23 mouse cellular contexts compared by ENCODE assay signal in genomic region chr1:182679169-182679568, GRCm38 (mm10).
DNase-seq lines count a peak whose midpoint lies in the region; ATAC-seq lines count a peak whose summit lies in the region.
"Had no signal": no experiment of that assay in that cellular context is flagged by ENCODE, and none has a peak within 500 bp of the region (broad histone marks: within the 10 kb centered on the region; RNA-seq: fewer than 3 reads in every experiment).

No protein-coding gene starts in this region.

- no peaks in the 10 kb centered on the region for H3K27me3 ChIP-seq in kidney, embryonic 16.5 days (ENCODE audit: insufficient read depth, low read length)
- H3K27me3 ChIP-seq in midbrain, embryonic 13.5 days, result no peaks in the 10 kb centered on the region
- H3K27me3 ChIP-seq in midbrain, embryonic 14.5 days (ENCODE audit: control insufficient read depth, insufficient read depth, low read length), result no peaks in the 10 kb centered on the region
- H3K27me3 ChIP-seq in embryonic facial prominence, embryonic 11.5 days (ENCODE audit: control insufficient read depth, insufficient read depth, low read length), result no peaks in the 10 kb centered on the region
- H3K27me3 ChIP-seq in embryonic facial prominence, embryonic 14.5 days (replicated peaks; ENCODE audit: control insufficient read depth, insufficient read depth, low read length), result no peaks in the 10 kb centered on the region
- H3K27me3 ChIP-seq: forebrain, embryonic 15.5 days; heart, embryonic 15.5 days; hindbrain, embryonic 15.5 days; neural tube, embryonic 13.5 days had no signal

- peak overlapping the region; percentile 37; the same call in 1 of the 2 replicates for H3K27ac ChIP-seq in kidney, embryonic 16.5 days (ENCODE audit: low read length)
- no peak overlapping the region for H3K27ac ChIP-seq in midbrain, embryonic 13.5 days
- H3K27ac ChIP-seq in midbrain, embryonic 14.5 days (replicated peaks; ENCODE audit: low read depth, low read length), result no peak overlapping the region
- H3K27ac ChIP-seq in embryonic facial prominence, embryonic 11.5 days (replicated peaks; ENCODE audit: low read depth, low read length), result no peak overlapping the region
- no peak overlapping the region for H3K27ac ChIP-seq in embryonic facial prominence, embryonic 14.5 days (replicated peaks; ENCODE audit: low read depth, low read length)
- H3K27ac ChIP-seq: forebrain, embryonic 15.5 days; heart, embryonic 15.5 days; hindbrain, embryonic 15.5 days; kidney, postnatal 0 days; liver, embryonic 14.5 days; neural tube, embryonic 13.5 days had no signal

- 63% methylated on average over 3 of the region's 3 CpGs for WGBS in kidney, embryonic 16.5 days
- WGBS in midbrain, embryonic 13.5 days, result 60% methylated on average over 3 of the region's 3 CpGs
- WGBS in midbrain, embryonic 14.5 days, result 73% methylated on average over 3 of the region's 3 CpGs
- 66% methylated on average over 3 of the region's 3 CpGs for WGBS in embryonic facial prominence, embryonic 11.5 days
- WGBS in embryonic facial prominence, embryonic 14.5 days, result 61% methylated on average over 3 of the region's 3 CpGs

- H3K36me3 ChIP-seq in kidney, embryonic 16.5 days (ENCODE audit: insufficient read depth, low read length), result no peaks in the 10 kb centered on the region
- no peaks in the 10 kb centered on the region for H3K36me3 ChIP-seq in midbrain, embryonic 13.5 days
- no peaks in the 10 kb centered on the region for H3K36me3 ChIP-seq in midbrain, embryonic 14.5 days (ENCODE audit: control insufficient read depth, insufficient read depth, low read length)
- no peaks in the 10 kb centered on the region for H3K36me3 ChIP-seq in embryonic facial prominence, embryonic 11.5 days (replicated peaks; ENCODE audit: control insufficient read depth, insufficient read depth, low read depth, low read length)
- no peaks in the 10 kb centered on the region for H3K36me3 ChIP-seq in embryonic facial prominence, embryonic 14.5 days (ENCODE audit: control insufficient read depth, insufficient read depth, low read length)
- H3K36me3 ChIP-seq: forebrain, embryonic 15.5 days; heart, embryonic 15.5 days; hindbrain, embryonic 15.5 days; neural tube, embryonic 13.5 days had no signal

- no peak for DNase-seq in kidney, adult 11 months
- no peak for DNase-seq in midbrain, embryonic 14.5 days
- DNase-seq in embryonic facial prominence, embryonic 11.5 days (ENCODE audit: low spot score), result no peak
- no peak for DNase-seq in embryonic facial prominence, embryonic 14.5 days (ENCODE audit: low spot score)
- no peak for DNase-seq in embryo, embryonic 11 days
- DNase-seq: adrenal gland, postnatal 25 days; B cell, adult 2 months; cerebellum, adult 11-12 months; cerebellum, adult 9-11 months; layer of hippocampus, postnatal 36 days; left cerebral cortex, postnatal 4 days; liver; right cerebral cortex, postnatal 4 days had no signal

- H3K9me3 ChIP-seq in kidney, embryonic 16.5 days (ENCODE audit: low read length), result peaks cover 4% of the 10 kb centered on the region; the same call in 1 of the 2 replicates
- H3K9me3 ChIP-seq in midbrain, embryonic 13.5 days, result no peaks in the 10 kb centered on the region
- no peaks in the 10 kb centered on the region for H3K9me3 ChIP-seq in midbrain, embryonic 14.5 days (ENCODE audit: control insufficient read depth, low read length)
- H3K9me3 ChIP-seq in embryonic facial prominence, embryonic 11.5 days (replicated peaks; ENCODE audit: control insufficient read depth, low read length), result no peaks in the 10 kb centered on the region
- no peaks in the 10 kb centered on the region for H3K9me3 ChIP-seq in embryonic facial prominence, embryonic 14.5 days (ENCODE audit: control insufficient read depth, low read length)
- H3K9me3 ChIP-seq: forebrain, embryonic 15.5 days; heart, embryonic 15.5 days; hindbrain, embryonic 15.5 days; neural tube, embryonic 13.5 days had no signal

- no peak overlapping the region for H3K4me2 ChIP-seq in kidney, embryonic 16.5 days (replicated peaks; ENCODE audit: low read depth, low read length)
- H3K4me2 ChIP-seq in midbrain, embryonic 13.5 days (replicated peaks), result no peak overlapping the region
- no peak overlapping the region for H3K4me2 ChIP-seq in midbrain, embryonic 14.5 days (ENCODE audit: low read length)
- no peak overlapping the region for H3K4me2 ChIP-seq in embryonic facial prominence, embryonic 11.5 days (ENCODE audit: low read depth, low read length)
- H3K4me2 ChIP-seq in embryonic facial prominence, embryonic 14.5 days (ENCODE audit: low read depth, low read length), result no peak overlapping the region
- H3K4me2 ChIP-seq: forebrain, embryonic 15.5 days; heart, embryonic 15.5 days; hindbrain, embryonic 15.5 days; midbrain, embryonic 11.5 days; neural tube, embryonic 13.5 days had no signal

- no peak for ATAC-seq in kidney, embryonic 16.5 days (ENCODE audit: low FRiP score, low TSS enrichment)
- ATAC-seq in midbrain, embryonic 13.5 days, result 0 out of 2 replicates have a peak, but pooled peaks have one; percentile 6
- no peak for ATAC-seq in midbrain, embryonic 14.5 days (ENCODE audit: low FRiP score, low TSS enrichment)
- ATAC-seq in embryonic facial prominence, embryonic 11.5 days (replicated peaks; ENCODE audit: insufficient number of reproducible peaks, low FRiP score, low TSS enrichment, low read depth), result 0 out of 2 replicates have a peak, but pooled peaks have one; percentile 22
- peak; percentile 55 for ATAC-seq in embryonic facial prominence, embryonic 14.5 days (ENCODE audit: low read depth)
- ATAC-seq: forebrain, embryonic 15.5 days; inflammation-experienced regulatory T-cells, adult 6 months had no signal

- H3K9ac ChIP-seq in kidney, embryonic 16.5 days (replicated peaks; ENCODE audit: low read length), result no peak overlapping the region
- H3K9ac ChIP-seq in midbrain, embryonic 13.5 days (replicated peaks), result no peak overlapping the region
- no peak overlapping the region for H3K9ac ChIP-seq in midbrain, embryonic 14.5 days (replicated peaks; ENCODE audit: low read length)
- H3K9ac ChIP-seq in embryonic facial prominence, embryonic 11.5 days (replicated peaks; ENCODE audit: low read length), result no peak overlapping the region
- no peak overlapping the region for H3K9ac ChIP-seq in embryonic facial prominence, embryonic 14.5 days (ENCODE audit: low read depth, low read length)
- H3K9ac ChIP-seq: forebrain, embryonic 15.5 days; heart, embryonic 15.5 days; hindbrain, embryonic 15.5 days; liver, embryonic 14.5 days; neural tube, embryonic 13.5 days had no signal

- H3K4me1 ChIP-seq in kidney, embryonic 16.5 days (ENCODE audit: insufficient read depth, low read length), result peaks cover 30% of the 10 kb centered on the region
- H3K4me1 ChIP-seq in midbrain, embryonic 13.5 days (replicated peaks), result peaks cover 6% of the 10 kb centered on the region
- H3K4me1 ChIP-seq in midbrain, embryonic 14.5 days (ENCODE audit: control insufficient read depth, insufficient read depth, low read length), result peaks cover 9% of the 10 kb centered on the region; the same call in 1 of the 2 replicates
- no peaks in the 10 kb centered on the region; the same call in 1 of the 2 replicates for H3K4me1 ChIP-seq in embryonic facial prominence, embryonic 11.5 days (ENCODE audit: control insufficient read depth, insufficient read depth, low read length)
- H3K4me1 ChIP-seq in embryonic facial prominence, embryonic 14.5 days (ENCODE audit: control insufficient read depth, insufficient read depth, low read length), result peaks cover 4% of the 10 kb centered on the region; the same call in 1 of the 2 replicates

- no peak overlapping the region for H3K4me3 ChIP-seq in kidney, embryonic 16.5 days (ENCODE audit: low read length)
- no peak overlapping the region for H3K4me3 ChIP-seq in midbrain, embryonic 13.5 days (replicated peaks)
- H3K4me3 ChIP-seq in midbrain, embryonic 14.5 days (replicated peaks; ENCODE audit: low read depth, low read length), result no peak overlapping the region
- H3K4me3 ChIP-seq in embryonic facial prominence, embryonic 11.5 days (ENCODE audit: low read depth, low read length), result no peak overlapping the region
- H3K4me3 ChIP-seq in embryonic facial prominence, embryonic 14.5 days (ENCODE audit: low read depth, low read length), result no peak overlapping the region
- H3K4me3 ChIP-seq: forebrain, embryonic 15.5 days; heart, embryonic 15.5 days; hindbrain, embryonic 15.5 days; neural tube, embryonic 13.5 days had no signal

Comparison
In these comparisons a context has a peak if more than half of its experiments do, and no peak if none do; other contexts are left out.
1. ATAC-seq: peak in midbrain, embryonic 13.5 days (single experiment), embryonic facial prominence, embryonic 11.5 days (single experiment) and embryonic facial prominence, embryonic 14.5 days (single experiment); none in kidney, embryonic 16.5 days (single experiment) and midbrain, embryonic 14.5 days (single experiment).